Mouse (Mus musculus): ENCODE data around the gene Gm45717.

DNA sequence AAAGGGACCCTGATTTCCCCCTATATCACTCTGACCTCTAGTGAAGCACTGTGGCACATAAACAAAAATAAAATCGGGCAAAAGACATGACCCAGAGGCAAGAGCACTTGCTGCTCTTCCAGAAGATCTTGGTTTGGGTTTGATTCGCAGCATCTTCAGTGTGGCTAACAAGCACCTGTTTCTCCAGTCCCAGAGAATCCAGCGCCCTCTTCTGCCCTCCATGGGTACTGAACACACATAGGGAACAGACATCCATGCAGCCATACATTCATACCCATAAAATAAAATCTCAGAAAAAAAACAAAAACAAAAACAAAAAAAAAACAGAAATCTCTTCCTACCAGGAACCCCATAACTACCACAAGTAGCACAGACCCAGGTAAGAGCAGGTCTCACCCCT is 17.3 kb downstream of the Gm45717 start:
- TF ChIP-seq POLR2A (IDR thresholded peaks at IDR 0.05; ENCODE audit: low read depth, low read length) (no peak), CTCF (IDR thresholded peaks at IDR 0.05; ENCODE audit: extremely low read depth, insufficient read length, insufficient replicate concordance, low read depth, low read length) (peak; percentile 30; the same call in 1 of the 2 replicates)

Data from small intestine, adult 2 months (tissue).